Mouse (Mus musculus) neural tube, embryonic 14.5 days (tissue): ENCODE results near the gene Gm11492. TPM values are rescaled to one million over a fixed set of nuclear protein-coding genes. Genes with fewer than 3 reads are reported as not detected.

Experiments
- ATAC-seq: fragments of 200-750 bp; cut with Nextera tagmentation; 2 replicates; pipeline ENCODE4 v1.8.0; 2017; ENCODE audit warnings: low read depth, mild to moderate bottlenecking, moderate TSS enrichment, moderate library complexity
- H3K27ac ChIP-seq: fragments of 300-500 bp; sonication (generic); 2 replicates; pipeline ENCODE4 v1.5.1; 2014; ENCODE audit warnings: low read depth, mild to moderate bottlenecking, control low read depth, low read length, moderate library complexity, mixed read lengths
- H3K27me3 ChIP-seq: fragments of 300-500 bp; sonication (generic); 2 replicates; pipeline ENCODE4 v1.6.1; 2014; ENCODE audit warnings: low read length; ENCODE audit not compliant: control insufficient read depth, insufficient read depth
- H3K36me3 ChIP-seq: fragments of 300-500 bp; sonication (generic); 2 replicates; pipeline ENCODE4 v1.6.1; 2014; ENCODE audit warnings: low read length, mixed read lengths; ENCODE audit not compliant: control insufficient read depth, insufficient read depth
- H3K4me1 ChIP-seq: fragments of 300-500 bp; sonication (generic); 2 replicates; pipeline ENCODE4 v1.6.1; 2014; ENCODE audit warnings: low read length; ENCODE audit not compliant: control insufficient read depth, insufficient read depth
- H3K4me2 ChIP-seq: fragments of 300-500 bp; sonication (generic); 2 replicates; pipeline ENCODE4 v1.6.1; 2014; ENCODE audit warnings: mild to moderate bottlenecking, low read depth, low read length, control low read depth
- H3K4me3 ChIP-seq: fragments of 300-500 bp; sonication (generic); 2 replicates; pipeline ENCODE4 v1.5.1; 2014; ENCODE audit warnings: low read depth, low read length, control low read depth, mixed read lengths
- H3K9ac ChIP-seq: fragments of 300-500 bp; sonication (generic); replicated peaks from 2 replicates; pipeline ENCODE4 v1.6.1; 2014; ENCODE audit warnings: low read depth, mild to moderate bottlenecking, control low read depth, low read length, mixed read lengths
- H3K9me3 ChIP-seq: fragments of 300-500 bp; sonication (generic); 2 replicates; pipeline ENCODE4 v1.6.1; 2016; ENCODE audit warnings: low read length; ENCODE audit not compliant: control insufficient read depth
- WGBS: fragments of 180-500 bp; shearing (Covaris S2); extraction: QIAGEN DNeasy Blood & Tissue Kit; methylation state at CpG from one replicate; pipeline ENCODE4 v1.1.7; 2014; 5-methylcytosine and 5-hydroxymethylcytosine counted together
- polyA plus RNA-seq: library from polyadenylated mRNA; unstranded; fragments of >200 nt; fragmentation: Nextera tagmentation; extraction: Ambion mirVana; gene quantifications from 2 replicates; pipeline ENCODE4 v1.2.1, GENCODE M21; 2014

The Gm11492 gene
- polyA plus RNA-seq, 1 experiment from 2014 or later = not detected

DNA sequence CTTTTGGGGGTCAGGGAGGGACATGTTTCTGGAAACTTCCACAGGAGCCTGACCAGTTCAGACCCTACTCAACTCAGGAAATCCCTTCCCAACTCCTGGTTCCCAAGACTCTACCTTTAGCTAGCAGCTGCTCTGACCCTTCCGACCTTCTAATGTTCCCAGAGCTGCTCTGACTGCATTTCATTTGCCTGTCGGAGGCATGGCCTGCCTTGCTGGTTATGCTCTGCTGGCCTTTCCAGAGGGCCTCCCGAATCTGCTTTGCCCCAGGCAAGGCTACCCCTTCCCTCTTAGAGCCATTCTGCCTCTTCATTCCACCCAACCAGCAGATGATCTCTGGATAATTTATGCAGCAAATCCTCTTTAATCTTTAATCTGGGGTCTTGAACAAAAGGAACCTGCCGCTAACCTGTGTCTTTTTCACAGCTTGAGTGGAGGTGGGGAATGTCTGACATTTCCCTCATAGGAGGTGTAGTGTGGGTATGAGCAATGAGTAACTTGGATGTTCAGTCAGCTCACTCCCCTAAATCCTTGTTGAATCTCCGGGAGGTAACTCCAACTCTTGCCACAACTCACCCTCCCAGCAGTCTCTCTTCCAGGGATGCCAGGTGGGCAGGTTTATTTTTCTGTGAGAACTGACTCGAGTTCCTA is 11.3 kb downstream of the Gm11492 start:
- peak overlapping the region; percentile 60 for H3K9ac ChIP-seq
- no peak overlapping the region for H3K27ac ChIP-seq
- no peaks in the 10 kb centered on the region for H3K9me3 ChIP-seq
- peak overlapping the region; percentile 89 for H3K4me2 ChIP-seq
- peaks cover 8% of the 10 kb centered on the region; the same call in 1 of the 2 replicates for H3K4me1 ChIP-seq
- no peaks in the 10 kb centered on the region for H3K36me3 ChIP-seq
- H3K27me3 ChIP-seq = no peaks in the 10 kb centered on the region
- ATAC-seq = 0 out of 2 replicates have a peak, but pooled peaks have one; percentile 9
- H3K4me3 ChIP-seq = peak overlapping the region; percentile 52
- 26% methylated on average over 6 of the region's 6 CpGs for WGBS

DNA sequence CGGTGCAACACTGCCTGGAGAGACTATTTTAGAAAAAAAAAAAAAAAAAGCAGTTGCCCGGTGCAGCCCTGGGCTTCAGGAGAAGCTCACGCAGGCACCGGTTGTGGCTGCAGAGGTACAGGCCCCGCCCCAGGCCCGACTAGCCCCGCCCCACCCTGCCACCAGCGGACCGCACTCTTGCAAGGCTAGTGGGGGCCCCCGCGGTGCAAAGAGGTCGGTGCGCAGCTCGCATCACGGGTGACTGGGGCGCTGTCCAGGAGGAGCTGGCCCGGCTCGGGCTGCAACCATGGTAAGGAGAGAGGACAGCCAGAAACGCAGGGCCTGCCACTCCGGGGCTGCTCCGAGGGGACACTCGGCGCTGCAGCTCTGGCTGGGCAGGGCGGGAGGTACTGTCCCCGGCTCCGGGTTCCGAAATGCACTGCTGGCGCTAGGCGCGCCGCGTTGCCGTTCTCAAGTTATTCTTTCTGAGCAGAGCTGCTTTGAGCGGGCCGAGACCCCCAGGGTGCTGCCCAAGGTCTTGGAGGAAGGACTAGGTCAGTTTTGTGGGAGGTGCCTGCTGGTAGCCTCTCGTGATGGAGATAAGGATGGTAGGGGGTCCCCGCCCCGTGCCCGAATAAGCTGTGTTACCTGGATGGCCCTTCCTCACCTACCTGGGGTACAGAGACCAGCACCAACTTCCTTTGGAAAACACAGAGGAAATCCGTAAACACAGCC is 12.0 kb downstream of the Gm11492 start:
- under 1% methylated on average over 40 of the region's 40 CpGs for WGBS
- Histone ChIP-seq H3K36me3 (no peaks in the 10 kb centered on the region), H3K4me1 (peaks cover 8% of the 10 kb centered on the region; the same call in 1 of the 2 replicates)

DNA sequence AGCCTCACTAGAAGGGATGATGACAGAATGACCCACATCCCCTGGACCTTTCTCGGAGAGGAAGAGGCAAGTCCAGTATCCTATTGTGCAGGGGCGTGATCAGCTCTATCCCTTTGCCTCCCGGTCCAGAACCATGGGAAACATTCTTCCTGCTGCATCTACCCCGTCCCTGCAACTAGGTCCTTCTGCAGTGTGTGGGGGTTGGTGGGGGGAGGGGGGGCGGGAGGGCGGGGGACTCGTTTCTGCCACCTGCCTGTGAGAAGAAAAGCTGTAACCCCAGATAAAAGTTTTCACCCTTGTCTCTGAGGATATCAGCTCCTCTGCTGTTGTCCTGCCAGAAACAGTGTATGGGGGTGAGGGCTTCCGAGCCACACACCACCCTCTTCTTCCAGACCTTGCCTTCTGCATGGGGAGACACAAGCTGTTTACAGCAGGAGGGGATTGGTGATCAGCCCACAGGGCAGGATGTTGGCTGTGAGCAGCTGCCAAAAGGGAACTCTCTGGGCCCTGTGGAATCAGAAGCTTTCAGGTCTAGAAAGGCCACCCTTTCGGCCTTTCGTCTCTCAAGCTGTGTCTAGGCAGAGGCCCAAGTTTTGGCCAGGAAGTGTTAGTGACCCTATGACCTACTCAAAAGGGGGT is 12.6 kb downstream of the Gm11492 start:
- ATAC-seq = peak; percentile 47; the same call in 1 of the 2 replicates
- peak overlapping the region; percentile 39 for H3K27ac ChIP-seq

More for the DNA sequence above, 12.0 kb downstream of the Gm11492 start:
- Histone ChIP-seq H3K4me2 (peak overlapping the region; percentile 89), H3K9me3 (no peaks in the 10 kb centered on the region), H3K4me3 (peak overlapping the region; percentile 52), H3K9ac (peak overlapping the region; percentile 60), H3K27ac (peak overlapping the region; percentile 39), H3K27me3 (no peaks in the 10 kb centered on the region)
- ATAC-seq = peak; percentile 81; the same call in 1 of the 2 replicates

DNA sequence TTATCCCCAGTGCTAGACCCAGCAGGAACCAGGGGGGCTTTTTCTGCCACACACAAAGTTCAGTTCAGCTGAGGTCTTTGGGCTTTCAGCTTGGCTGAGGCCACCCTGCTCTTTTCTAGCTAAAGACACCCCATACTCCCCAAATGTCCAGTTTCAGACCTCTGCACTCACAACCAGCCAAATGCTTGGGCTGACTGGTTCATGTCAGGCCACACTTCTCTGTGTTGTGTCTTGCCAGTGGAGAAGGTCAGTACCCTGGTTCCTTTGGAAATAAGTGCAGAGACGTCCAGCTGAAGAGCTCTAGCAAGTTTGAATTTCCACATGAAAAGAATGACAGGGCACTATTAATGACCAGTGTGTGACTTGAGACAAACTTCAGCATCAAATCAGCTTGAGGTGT is 13.3 kb downstream of the Gm11492 start:
- Histone ChIP-seq H3K4me3 (no peak overlapping the region), H3K9ac (no peak overlapping the region), H3K9me3 (no peaks in the 10 kb centered on the region), H3K27ac (no peak overlapping the region), H3K27me3 (no peaks in the 10 kb centered on the region), H3K4me2 (no peak overlapping the region), H3K4me1 (peaks cover 8% of the 10 kb centered on the region; the same call in 1 of the 2 replicates), H3K36me3 (no peaks in the 10 kb centered on the region)
- WGBS = 47% methylated on average over 1 of the region's 1 CpGs
- ATAC-seq = no peak

More for the DNA sequence above, 12.6 kb downstream of the Gm11492 start:
- H3K9ac ChIP-seq = peak overlapping the region; percentile 60
- no peaks in the 10 kb centered on the region for H3K36me3 ChIP-seq
- H3K4me2 ChIP-seq = peak overlapping the region; percentile 89
- H3K4me3 ChIP-seq = peak overlapping the region; percentile 52
- peaks cover 8% of the 10 kb centered on the region; the same call in 1 of the 2 replicates for H3K4me1 ChIP-seq
- no peaks in the 10 kb centered on the region for H3K9me3 ChIP-seq
- WGBS = 21% methylated on average over 10 of the region's 10 CpGs
- no peaks in the 10 kb centered on the region for H3K27me3 ChIP-seq

DNA sequence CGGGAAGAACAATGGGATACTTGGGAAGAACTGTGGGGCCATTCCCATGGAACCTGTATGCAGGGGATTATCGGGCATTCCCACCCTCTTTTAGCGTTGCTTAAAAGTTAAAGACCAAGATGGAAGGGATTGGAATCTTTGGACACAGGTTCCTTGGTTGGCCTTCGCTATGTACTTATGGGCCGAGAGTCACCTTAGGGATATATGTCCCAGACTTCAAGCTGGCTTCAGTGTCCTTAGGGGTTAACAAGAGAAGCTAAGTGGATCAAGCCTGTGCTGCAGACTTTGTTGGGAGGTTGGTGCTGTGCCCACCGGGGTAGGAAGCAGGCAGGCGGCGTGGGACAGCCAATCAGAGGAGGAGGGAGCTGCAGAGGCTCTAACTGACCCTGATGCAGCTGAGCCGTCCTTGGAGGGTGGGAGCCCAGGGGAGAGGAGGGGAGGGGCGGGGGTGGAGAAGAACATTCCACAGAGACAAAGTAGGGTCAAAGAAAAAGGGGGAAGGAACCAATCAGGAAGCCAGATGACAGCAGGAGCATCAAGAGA is 14.2 kb downstream of the Gm11492 start:
- WGBS = 52% methylated on average over 10 of the region's 10 CpGs
- Histone ChIP-seq H3K4me3 (no peak overlapping the region), H3K9me3 (no peaks in the 10 kb centered on the region), H3K4me1 (peaks cover 8% of the 10 kb centered on the region; the same call in 1 of the 2 replicates), H3K36me3 (no peaks in the 10 kb centered on the region), H3K4me2 (no peak overlapping the region), H3K9ac (no peak overlapping the region), H3K27me3 (no peaks in the 10 kb centered on the region), H3K27ac (no peak overlapping the region)
- ATAC-seq = no peak

DNA sequence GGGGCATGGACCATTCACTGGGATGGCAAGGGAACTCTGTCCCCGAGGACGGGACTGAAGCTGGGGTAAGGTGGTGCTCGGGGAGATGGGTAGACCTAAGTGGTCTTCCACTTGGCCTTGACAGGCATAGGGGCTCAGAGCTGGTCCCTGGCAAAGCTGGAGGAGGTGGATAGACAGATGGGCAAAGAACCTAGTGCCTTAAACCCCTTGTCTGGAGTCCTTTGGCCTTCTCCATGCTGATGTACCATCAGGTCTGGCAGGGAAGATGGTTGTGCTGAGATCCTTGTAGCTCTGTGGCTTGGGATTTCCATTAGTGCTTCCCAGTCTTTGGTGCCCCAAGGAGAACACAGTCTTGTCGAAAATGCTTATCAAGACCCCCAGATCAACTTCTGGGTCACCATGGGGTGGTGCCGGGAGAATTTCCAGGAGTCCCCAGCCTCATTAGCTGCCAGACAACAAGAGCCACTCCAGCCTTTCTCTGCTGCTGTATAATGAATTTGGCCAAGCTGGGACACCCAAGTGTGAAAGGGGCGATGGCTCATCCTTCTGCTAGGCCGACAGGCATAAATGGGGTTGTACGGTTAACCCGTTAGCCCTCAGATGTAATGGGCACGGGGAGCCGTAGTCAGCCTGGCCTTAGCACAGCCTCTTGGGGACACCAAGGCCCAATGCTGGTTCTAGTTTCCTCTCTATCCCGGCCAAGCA is 14.9 kb downstream of the Gm11492 start:
- Histone ChIP-seq H3K4me3 (no peak overlapping the region), H3K27me3 (no peaks in the 10 kb centered on the region), H3K9me3 (no peaks in the 10 kb centered on the region), H3K4me1 (peaks cover 8% of the 10 kb centered on the region; the same call in 1 of the 2 replicates), H3K36me3 (no peaks in the 10 kb centered on the region), H3K4me2 (no peak overlapping the region), H3K9ac (no peak overlapping the region), H3K27ac (no peak overlapping the region)
- WGBS = 89% methylated on average over 12 of the region's 12 CpGs
- ATAC-seq = no peak

DNA sequence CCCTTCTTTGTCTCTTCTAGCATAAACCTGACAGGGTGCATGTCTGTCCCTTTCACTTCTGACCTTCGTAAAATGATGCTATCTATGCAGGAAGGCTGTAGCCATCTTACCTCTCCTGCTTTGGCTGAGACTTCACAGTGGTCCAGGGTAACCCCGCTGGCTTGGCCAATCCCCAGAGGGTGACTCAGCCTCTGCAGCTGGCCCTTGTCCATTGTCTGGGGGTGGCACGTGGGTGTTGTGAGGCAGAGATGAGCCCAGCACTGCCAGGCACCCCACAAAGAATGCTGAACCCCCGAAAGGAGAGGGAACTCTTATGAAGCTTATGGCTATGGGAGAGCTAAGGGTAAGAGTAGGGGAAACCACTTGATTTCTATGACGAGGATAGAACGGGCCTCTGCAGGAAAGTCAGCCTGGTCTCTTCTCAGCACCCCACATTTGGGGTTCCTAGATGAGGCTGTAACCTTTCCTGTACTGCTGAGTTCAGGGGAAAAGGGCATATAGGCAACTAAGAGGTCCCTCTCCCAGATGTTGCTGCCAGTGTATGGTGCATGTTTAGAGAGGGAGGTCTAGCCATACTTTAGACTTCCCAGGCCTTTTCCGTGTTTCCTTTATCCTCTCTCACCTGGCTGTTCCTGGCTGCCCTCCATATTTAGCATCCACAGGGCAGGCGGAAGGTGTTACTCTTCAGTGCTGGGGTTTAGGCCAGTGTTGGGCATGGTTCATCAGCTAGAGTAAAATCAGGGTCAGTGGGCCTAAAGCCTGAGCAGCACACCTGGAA is 15.7 kb downstream of the Gm11492 start:
- no peaks in the 10 kb centered on the region for H3K36me3 ChIP-seq
- no peak overlapping the region for H3K4me3 ChIP-seq
- no peak overlapping the region for H3K4me2 ChIP-seq
- no peaks in the 10 kb centered on the region for H3K9me3 ChIP-seq
- no peak for ATAC-seq
- no peak overlapping the region for H3K27ac ChIP-seq
- no peaks in the 10 kb centered on the region for H3K27me3 ChIP-seq
- WGBS = 86% methylated on average over 8 of the region's 8 CpGs
- H3K9ac ChIP-seq = no peak overlapping the region
- peaks cover 8% of the 10 kb centered on the region; the same call in 1 of the 2 replicates for H3K4me1 ChIP-seq
